Mouse (Mus musculus) ES-Bruce4 (cell line): ENCODE data around the gene Slc45a3.

Experiments
- EP300 ChIP-seq: IDR thresholded peaks from 2 replicates; pipeline ENCODE4 v1.6.1; 2011; ENCODE audit warnings: low read depth, low read length; ENCODE audit not compliant: insufficient read depth
- POLR2A ChIP-seq: IDR thresholded peaks from one replicate; pipeline ENCODE4 v1.8.1; 2011; ENCODE audit warnings: low read length; ENCODE audit not compliant: insufficient read depth

- TF ChIP-seq POLR2A (no peak), EP300 (no peak)
Observed at GRCm38 (mm10) chr1:132004574-132005180, 41.9 kb downstream of the Slc45a3 start.
